Mouse (Mus musculus) midbrain, postnatal 0 days (tissue): Measurements from ENCODE around the gene Ddhd1. TPM values are rescaled to one million over a fixed set of nuclear protein-coding genes. Genes with fewer than 3 reads are reported as not detected.

ENCODE experiments used
- ATAC-seq: fragments of 200-750 bp; cut with Nextera tagmentation; 2 replicates; pipeline ENCODE4 v1.8.0; 2017; ENCODE audit warnings: moderate number of reproducible peaks, mild to moderate bottlenecking, moderate TSS enrichment, moderate library complexity; ENCODE audit not compliant: low FRiP score
- DNase-seq: peaks from one replicate; pipeline ENCODE4 v3.0.0-alpha.2; 2015; ENCODE audit warnings: low spot score
- H3K27ac ChIP-seq: fragments of 300-500 bp; sonication (generic); 2 replicates; pipeline ENCODE4 v1.5.1; 2014; ENCODE audit warnings: low read depth, mild to moderate bottlenecking, low read length, mixed read lengths
- H3K27me3 ChIP-seq: fragments of 300-500 bp; sonication (generic); 2 replicates; pipeline ENCODE4 v1.6.1; 2014; ENCODE audit warnings: low read length, control low read depth, mixed read lengths; ENCODE audit not compliant: insufficient read depth
- H3K36me3 ChIP-seq: fragments of 300-500 bp; sonication (generic); 2 replicates; pipeline ENCODE4 v1.6.1; 2014; ENCODE audit warnings: low read length, control low read depth, mixed read lengths; ENCODE audit not compliant: insufficient read depth
- H3K4me1 ChIP-seq: fragments of 300-500 bp; sonication (generic); 2 replicates; pipeline ENCODE4 v1.6.1; 2014; ENCODE audit warnings: mild to moderate bottlenecking, control low read depth, antibody characterized with exemption, low read length, mixed read lengths; ENCODE audit not compliant: insufficient read depth
- H3K4me2 ChIP-seq: fragments of 300-500 bp; sonication (generic); 2 replicates; pipeline ENCODE4 v1.6.1; 2014; ENCODE audit warnings: low read depth, mild to moderate bottlenecking, low read length, mixed read lengths; ENCODE audit not compliant: poor library complexity, severe bottlenecking
- H3K4me3 ChIP-seq: fragments of 300-500 bp; sonication (generic); 2 replicates; pipeline ENCODE4 v1.5.1; 2014; ENCODE audit warnings: low read depth, mild to moderate bottlenecking, low read length, moderate library complexity
- H3K9ac ChIP-seq: fragments of 300-500 bp; sonication (generic); replicated peaks from 2 replicates; pipeline ENCODE4 v1.6.1; 2014; ENCODE audit warnings: mild to moderate bottlenecking, low read length, moderate library complexity, mixed read lengths; ENCODE audit not compliant: poor library complexity, severe bottlenecking
- H3K9me3 ChIP-seq: fragments of 300-500 bp; sonication (generic); 2 replicates; pipeline ENCODE4 v1.6.1; 2016; ENCODE audit warnings: low read length, control low read depth
- CTCF ChIP-seq: IDR thresholded peaks from 2 replicates; pipeline ENCODE4 v1.5.1; 2016; ENCODE audit warnings: antibody characterized with exemption, mild to moderate bottlenecking
- WGBS: fragments of 180-500 bp; shearing (Covaris S2); extraction: QIAGEN DNeasy Blood & Tissue Kit; methylation state at CpG from one replicate; pipeline ENCODE4 v1.1.7; 2014; 5-methylcytosine and 5-hydroxymethylcytosine counted together
- polyA plus RNA-seq: library from polyadenylated mRNA; unstranded; fragments of >200 nt; fragmentation: Nextera tagmentation; extraction: Ambion mirVana; gene quantifications from 2 replicates; pipeline ENCODE4 v1.2.1, GENCODE M21; 2015
- total RNA-seq: library from RNA; depleted of rRNA; stranded (reverse); fragments of >200 nt; gene quantifications from 2 replicates; pipeline ENCODE4 v1.2.3, GENCODE M21; 2014

Gene Ddhd1
- total and polyA plus RNA-seq, 2 experiments from 2014 or later, result 14.9 to 61.3 TPM

DNA sequence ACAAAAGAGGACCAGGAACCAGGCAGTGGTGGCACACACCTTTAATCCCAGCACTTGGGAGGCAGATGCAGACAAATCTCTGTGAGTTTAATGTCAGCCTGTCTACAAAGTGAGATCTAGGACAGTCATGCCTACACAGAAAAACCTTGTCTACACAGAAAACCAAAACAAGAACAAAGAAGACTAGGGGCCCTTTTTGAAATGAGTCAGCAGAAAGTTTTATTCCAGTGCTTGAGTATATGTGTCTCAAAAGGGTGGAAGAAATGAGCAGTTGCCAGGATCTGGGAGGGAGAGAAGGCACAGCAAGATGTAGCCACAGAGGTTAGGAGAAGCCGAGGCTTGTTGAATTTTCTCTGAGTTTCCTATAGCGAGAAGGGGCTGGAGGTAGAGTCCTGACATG lies 35.9 kb upstream of the Ddhd1 start:
- no peaks in the 10 kb centered on the region for H3K27me3 ChIP-seq
- DNase-seq (no peak), ATAC-seq (no peak)
- no peak overlapping the region for H3K4me3 ChIP-seq
- no peaks in the 10 kb centered on the region for H3K4me1 ChIP-seq
- WGBS, result 92% methylated on average over 2 of the region's 2 CpGs
- TF ChIP-seq CTCF, result no peak
- no peaks in the 10 kb centered on the region for H3K9me3 ChIP-seq
- H3K36me3 ChIP-seq, result no peaks in the 10 kb centered on the region
- no peak overlapping the region for H3K4me2 ChIP-seq
- no peak overlapping the region for H3K9ac ChIP-seq
- no peak overlapping the region for H3K27ac ChIP-seq

DNA sequence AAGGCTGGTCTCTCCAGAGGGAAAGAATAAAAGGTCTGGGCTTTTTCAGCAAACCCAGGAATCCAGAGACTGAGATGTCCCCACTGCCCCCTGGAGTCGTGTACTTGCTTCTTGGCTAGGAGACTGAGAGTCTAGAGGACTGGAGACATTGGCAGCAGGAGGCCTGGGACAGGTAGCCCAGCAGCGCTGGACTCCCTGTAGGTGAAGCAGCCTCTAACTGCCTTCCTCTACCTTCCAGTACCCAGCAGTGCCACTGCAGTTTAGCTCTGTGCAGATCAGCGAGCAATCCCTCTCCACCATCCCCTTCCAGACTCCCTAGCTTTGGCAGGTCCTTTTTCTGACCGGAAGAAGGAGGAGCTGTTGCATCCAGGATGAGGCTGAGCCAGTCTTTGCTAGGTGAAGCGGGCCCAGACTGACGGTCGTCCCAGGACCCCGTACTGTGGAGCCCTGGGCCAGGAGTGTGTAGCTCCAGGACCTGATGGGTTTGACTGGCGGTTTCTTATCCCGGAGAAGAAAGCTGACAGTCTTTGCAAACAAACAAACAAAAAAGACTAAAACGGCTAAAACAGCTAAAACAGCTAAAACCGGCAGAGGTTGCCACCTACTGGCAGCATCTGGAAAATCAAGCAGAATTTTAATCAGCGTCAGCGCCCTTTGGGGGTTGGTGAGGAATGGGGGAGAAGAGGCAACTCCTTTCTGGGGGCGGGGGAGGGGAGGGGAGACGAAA lies 32.7 kb upstream of the Ddhd1 start:
- WGBS, result under 1% methylated on average over 16 of the region's 16 CpGs
- no peaks in the 10 kb centered on the region for H3K9me3 ChIP-seq
- peak overlapping the region; percentile 84 for H3K27ac ChIP-seq
- H3K4me1 ChIP-seq, result no peaks in the 10 kb centered on the region
- peak overlapping the region; percentile 58 for H3K4me2 ChIP-seq
- peak overlapping the region; percentile 44 for H3K4me3 ChIP-seq
- peak; percentile 73 for DNase-seq
- ATAC-seq, result peak; percentile 89
- TF ChIP-seq CTCF, result peak; percentile 81
- peak overlapping the region; percentile 70 for H3K9ac ChIP-seq
- H3K36me3 ChIP-seq, result no peaks in the 10 kb centered on the region
- H3K27me3 ChIP-seq, result no peaks in the 10 kb centered on the region; the same call in 1 of the 2 replicates

DNA sequence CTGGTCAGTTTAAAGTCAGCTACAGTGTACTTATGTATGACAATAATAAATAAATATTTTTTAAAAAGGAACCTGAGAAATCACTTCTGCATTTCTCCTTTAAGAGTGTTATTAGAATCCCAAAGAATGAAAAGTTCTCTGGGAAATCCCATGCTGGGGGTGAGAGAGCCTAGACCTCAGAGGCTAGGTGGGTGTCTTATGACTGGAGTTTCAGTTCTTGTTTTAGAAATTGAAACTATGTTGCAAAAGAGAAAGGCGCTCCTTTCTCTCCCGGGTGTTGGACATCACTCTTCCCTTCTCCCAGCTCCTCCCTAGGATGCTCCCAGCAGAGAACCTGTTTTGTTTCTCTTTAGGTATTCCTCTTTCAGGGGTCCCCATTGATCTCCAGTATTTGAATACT lies 27.4 kb upstream of the Ddhd1 start:
- no peak for TF ChIP-seq CTCF
- ATAC-seq (no peak), DNase-seq (no peak)
- Histone ChIP-seq H3K9me3 (no peaks in the 10 kb centered on the region), H3K4me3 (no peak overlapping the region), H3K4me1 (no peaks in the 10 kb centered on the region), H3K4me2 (no peak overlapping the region), H3K36me3 (no peaks in the 10 kb centered on the region), H3K27ac (no peak overlapping the region), H3K27me3 (no peaks in the 10 kb centered on the region; the same call in 1 of the 2 replicates), H3K9ac (no peak overlapping the region)
- 91% methylated on average over 2 of the region's 2 CpGs for whole genome bisulfite sequencing

DNA sequence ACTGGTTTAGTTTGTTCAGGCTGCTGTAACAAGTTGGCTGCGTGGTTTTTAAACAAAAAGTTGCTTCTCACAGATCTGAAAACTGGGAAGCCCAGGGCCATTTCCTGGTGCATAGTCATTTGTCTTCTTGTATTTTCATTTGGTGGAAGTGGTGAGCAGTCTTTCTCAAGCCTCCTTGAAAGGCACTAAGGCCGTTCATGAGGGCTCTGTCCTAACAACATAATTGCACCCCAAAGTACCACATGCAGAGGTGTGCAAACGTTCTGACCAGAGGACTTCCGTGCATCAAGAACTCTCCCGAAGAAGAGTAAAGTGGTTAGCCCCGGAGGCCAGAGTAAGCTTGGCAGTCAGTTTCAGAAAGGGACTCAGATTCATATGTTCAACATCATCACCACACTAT lies 18.8 kb upstream of the Ddhd1 start:
- Histone ChIP-seq H3K36me3 (no peaks in the 10 kb centered on the region), H3K4me3 (no peak overlapping the region), H3K27ac (no peak overlapping the region), H3K4me1 (no peaks in the 10 kb centered on the region), H3K4me2 (no peak overlapping the region), H3K9ac (no peak overlapping the region), H3K27me3 (no peaks in the 10 kb centered on the region), H3K9me3 (no peaks in the 10 kb centered on the region)
- ATAC-seq (no peak), DNase-seq (no peak)
- 91% methylated on average over 6 of the region's 6 CpGs for WGBS
- no peak for TF ChIP-seq CTCF

DNA sequence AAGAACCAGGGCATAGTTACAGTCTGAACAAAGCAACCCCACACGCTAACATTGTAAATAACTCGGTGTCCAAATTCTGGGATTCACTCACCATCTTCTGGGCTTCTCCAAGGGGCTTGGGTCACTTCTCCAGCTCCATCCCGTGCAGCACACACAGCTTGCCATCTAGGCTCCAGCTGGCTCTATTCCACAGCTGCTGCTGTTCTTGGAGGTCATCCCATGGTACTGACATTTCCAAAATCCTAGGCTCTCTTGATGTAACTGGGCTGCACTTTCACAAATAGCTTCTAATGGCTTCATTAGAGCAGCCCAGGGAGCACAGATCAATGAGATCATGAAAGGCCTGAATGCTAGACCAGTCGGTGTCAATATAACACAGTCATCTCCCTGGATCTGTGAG lies 10.4 kb upstream of the Ddhd1 start:
- Histone ChIP-seq H3K27ac (no peak overlapping the region), H3K9ac (no peak overlapping the region), H3K36me3 (no peaks in the 10 kb centered on the region), H3K4me2 (no peak overlapping the region), H3K27me3 (no peaks in the 10 kb centered on the region), H3K9me3 (no peaks in the 10 kb centered on the region), H3K4me3 (no peak overlapping the region), H3K4me1 (no peaks in the 10 kb centered on the region)
- no peak for TF ChIP-seq CTCF
- ATAC-seq (no peak), DNase-seq (no peak)
- WGBS, result 78% methylated on average over 4 of the region's 4 CpGs

DNA sequence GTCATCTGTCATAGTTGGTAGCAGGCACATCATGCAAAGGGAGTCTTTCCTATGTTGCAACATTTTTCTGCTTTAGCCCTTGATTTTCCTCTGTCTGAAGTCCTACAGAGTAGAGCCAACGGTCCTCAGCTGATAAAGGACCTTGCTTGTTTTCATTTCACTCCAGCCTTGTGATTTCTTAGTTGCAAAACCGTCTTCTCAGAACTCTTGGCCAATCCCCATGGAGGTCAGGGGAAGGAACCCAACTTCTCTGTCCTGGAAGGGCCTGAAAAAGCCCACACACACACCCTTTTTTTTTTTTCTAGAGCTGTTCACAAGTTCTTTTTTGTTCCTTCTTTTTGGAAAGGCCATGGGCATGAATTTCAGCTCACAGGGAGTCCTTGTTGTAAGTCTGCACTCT lies 9.3 kb upstream of the Ddhd1 start:
- no peaks in the 10 kb centered on the region for H3K36me3 ChIP-seq
- no peak overlapping the region for H3K9ac ChIP-seq
- ATAC-seq (no peak), DNase-seq (no peak)
- WGBS, result 75% methylated on average over 2 of the region's 2 CpGs
- H3K27ac ChIP-seq, result no peak overlapping the region
- H3K4me3 ChIP-seq, result no peak overlapping the region
- H3K9me3 ChIP-seq, result no peaks in the 10 kb centered on the region
- no peak overlapping the region for H3K4me2 ChIP-seq
- H3K27me3 ChIP-seq, result no peaks in the 10 kb centered on the region
- no peak for TF ChIP-seq CTCF
- no peaks in the 10 kb centered on the region for H3K4me1 ChIP-seq
